Mouse (Mus musculus): ENCODE data around the gene Pcdh19.

The Pcdh19 gene

DNA sequence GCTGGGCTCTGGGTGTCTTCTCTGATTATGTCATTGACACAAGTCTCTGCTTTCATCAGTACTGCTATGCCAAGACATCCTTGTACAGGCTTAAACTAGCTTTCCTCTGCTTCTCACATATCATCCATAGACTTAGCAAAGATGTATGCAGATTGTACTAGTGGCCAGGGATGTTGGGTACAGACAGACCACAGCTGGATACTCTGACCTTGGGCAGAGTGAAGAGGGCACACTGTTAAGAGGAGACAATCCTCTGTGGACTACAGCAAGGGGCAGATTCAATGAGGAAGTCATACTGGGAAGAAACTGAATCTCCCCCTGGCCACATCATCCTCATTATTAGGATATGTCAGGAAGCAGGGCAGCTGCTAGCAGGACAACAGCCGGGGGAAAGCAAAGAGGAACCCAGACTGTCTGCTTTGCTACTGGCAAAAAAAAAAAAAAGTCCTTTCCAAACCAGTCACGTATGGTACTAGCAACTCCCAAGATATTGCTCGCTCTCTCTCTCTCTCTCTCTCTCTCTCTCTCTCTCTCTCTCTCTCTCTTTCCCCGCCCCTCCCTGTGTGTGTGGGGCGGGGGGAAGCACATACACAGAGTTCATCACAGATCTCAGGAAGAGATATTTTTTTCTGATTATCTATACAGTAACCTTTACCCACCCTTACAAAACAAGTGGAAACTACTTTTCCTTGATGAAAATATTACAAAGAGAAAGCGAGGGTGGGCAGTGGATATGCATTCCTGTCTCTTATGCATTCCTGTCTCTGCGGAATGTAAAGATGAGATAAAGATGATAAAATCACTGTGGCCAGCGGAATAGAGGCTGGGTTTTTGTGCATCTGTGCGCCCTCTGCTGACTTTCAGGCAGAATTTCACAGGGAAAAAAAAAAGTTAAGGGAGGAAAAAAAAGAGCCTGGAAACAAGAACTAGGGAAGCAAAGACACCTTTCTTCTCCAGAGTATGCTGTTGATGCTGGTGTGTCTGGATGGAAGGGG lies 31.2 kb downstream of the Pcdh19 start:
- DNase-seq (ENCODE audit: low read depth) = peak; percentile 67

GRCm38 (mm10) chrX:133655876-133656538 lies 32.8 kb downstream of the Pcdh19 start:
- peak; percentile 71 for DNase-seq (ENCODE audit: low read depth)

DNA sequence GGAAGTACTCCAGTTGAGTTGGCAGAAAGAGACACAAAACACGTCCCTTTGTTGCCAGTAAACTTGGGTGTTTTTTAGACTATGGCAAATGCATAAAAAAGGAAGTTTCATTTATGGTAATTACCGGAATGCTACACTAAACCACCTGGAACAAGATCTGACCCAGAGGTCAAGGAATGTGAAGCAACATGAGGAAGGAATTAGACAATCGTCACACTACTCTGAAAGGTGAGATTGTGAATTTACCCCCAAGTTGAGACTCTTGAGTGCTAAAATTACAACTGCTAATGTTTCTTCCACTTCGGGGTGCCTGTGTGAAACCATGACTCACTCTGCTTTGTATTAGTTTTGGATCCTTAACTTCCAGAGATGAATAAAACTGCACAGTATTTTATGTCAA lies 33.6 kb downstream of the Pcdh19 start:
- DNase-seq (ENCODE audit: low read depth) = no peak

DNA sequence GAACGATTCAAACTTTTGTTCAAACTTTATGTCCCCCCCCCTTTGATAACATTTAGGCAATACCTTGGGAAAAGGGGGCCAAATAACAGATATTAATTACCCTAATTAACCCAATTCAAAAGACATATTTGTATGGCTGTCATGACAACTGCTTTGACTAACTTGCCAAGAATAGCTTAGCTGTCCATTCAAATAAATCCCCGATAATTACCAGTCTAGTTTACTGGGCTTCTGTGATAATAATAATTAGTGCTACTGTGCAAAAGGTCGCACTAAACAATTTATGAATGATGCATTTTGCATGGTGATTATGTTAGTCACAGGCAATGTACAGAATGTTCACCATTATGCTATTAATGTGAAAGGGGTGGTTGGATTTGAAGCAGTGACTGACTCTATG lies 35.7 kb downstream of the Pcdh19 start:
- DNase-seq (ENCODE audit: low read depth) = no peak

DNA sequence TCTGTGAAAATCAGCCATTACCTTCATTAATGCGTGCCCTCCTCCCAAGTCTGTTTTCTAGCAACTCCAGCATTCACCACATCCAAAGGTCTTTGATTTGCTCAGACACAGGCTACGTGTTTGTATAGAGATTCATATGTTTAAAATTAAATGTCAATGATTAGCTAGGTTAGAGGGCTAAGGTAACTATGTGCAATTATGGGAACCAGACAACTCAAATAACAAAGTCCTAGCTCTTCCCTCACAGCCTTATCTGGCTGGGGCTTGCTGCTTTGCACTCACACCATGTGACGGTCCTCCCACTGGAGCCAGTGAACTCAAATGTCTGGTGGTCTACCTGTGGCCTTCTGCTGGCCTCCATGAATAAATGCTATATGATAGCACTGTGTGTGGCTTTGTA lies 38.4 kb downstream of the Pcdh19 start:
- no peak for DNase-seq (ENCODE audit: low read depth)

GRCm38 (mm10) chrX:133647809-133648208 lies 41.0 kb downstream of the Pcdh19 start:
- peak; percentile 53 for DNase-seq (ENCODE audit: low read depth)

DNA sequence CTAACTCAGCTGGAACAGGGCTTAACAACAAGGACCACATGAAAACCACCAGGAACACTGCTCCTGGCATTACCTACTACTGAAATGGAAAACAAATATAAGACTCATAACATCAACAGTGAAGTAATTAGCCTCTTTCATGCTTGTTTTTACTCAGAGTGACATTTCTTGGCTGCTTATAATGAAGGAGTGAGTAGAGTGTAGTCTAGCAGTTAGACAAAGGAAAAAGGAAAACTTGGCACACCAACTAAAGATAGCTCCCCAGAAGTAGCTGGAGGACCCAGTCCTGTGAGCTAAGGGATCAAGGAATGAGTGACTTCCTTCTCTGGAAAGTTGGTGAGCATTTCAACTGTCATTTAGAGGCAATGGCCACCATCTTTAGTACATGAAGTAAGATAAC lies 49.3 kb downstream of the Pcdh19 start:
- DNase-seq (ENCODE audit: low read depth) = no peak

- DNase-seq (ENCODE audit: low read depth) = no peak
Measured at GRCm38 (mm10) chrX:133629538-133629937, 59.2 kb downstream of the Pcdh19 start.

- DNase-seq (ENCODE audit: low read depth) = no peak
Measured at GRCm38 (mm10) chrX:133618222-133618621, 70.6 kb downstream of the Pcdh19 start.

DNA sequence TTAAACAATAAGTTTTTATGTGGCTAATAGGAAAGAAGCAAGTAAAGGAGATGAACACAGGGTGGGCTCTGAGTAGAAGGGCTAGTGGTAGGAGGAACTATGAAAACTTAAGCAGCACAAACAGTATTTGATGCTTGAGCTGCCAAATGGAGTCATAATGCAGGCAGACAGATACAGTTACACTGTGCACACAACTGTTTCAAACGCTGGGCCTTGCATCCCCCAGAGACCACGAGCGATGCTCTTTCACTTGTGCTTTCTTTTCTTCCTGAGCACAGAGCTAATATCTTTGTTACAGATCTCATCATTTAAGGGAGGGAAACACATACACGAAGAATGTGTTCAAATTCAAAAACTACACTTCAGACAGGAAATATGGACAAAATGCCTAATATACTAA lies 83.0 kb downstream of the Pcdh19 start:
- peak; percentile 22 for DNase-seq (ENCODE audit: low read depth)

GRCm38 (mm10) chrX:133604272-133604671 lies 84.5 kb downstream of the Pcdh19 start:
- peak; percentile 86 for DNase-seq (ENCODE audit: low read depth)

DNA sequence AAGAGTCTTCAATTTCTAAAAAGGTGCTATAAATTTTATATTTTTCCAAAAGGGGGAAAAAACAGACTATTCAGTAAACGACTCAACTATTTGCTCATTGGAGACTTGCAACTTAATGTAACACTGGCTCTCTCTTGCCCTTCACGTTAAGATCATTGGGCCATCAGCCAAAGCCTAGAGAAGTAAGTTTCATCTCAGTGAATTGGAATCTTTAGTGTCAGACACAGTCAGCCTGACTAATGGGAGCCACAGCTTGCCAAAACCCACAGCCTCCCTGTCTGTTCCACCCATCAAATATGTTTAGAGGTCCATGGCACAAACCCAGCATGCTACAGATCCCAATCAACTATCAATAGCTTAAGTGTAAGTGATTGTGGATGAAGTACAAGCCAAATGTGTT lies 86.7 kb downstream of the Pcdh19 start:
- DNase-seq (ENCODE audit: low read depth) = peak; percentile 84

GRCm38 (mm10) chrX:133601658-133602057 lies 87.1 kb downstream of the Pcdh19 start:
- peak; percentile 16 for DNase-seq (ENCODE audit: low read depth)

DNA sequence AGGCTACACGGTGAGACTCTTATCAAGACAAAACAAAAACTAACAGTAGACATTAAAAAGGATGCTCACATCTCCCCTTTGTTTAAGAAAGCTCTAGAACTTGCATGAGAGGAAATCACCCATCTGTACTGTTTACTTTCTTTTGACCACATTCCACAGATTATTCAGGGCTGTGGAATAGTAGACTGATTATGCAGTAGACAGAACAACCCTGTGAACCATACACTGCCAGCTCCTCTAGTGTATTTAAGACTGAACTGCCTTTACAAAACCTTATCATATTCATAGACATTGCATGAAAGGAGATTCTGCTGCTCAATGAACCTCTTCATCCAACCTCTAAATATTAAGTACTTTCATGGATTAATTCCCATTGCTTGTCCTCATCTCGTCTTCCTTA lies 87.6 kb downstream of the Pcdh19 start:
- DNase-seq (ENCODE audit: low read depth) = no peak

DNA sequence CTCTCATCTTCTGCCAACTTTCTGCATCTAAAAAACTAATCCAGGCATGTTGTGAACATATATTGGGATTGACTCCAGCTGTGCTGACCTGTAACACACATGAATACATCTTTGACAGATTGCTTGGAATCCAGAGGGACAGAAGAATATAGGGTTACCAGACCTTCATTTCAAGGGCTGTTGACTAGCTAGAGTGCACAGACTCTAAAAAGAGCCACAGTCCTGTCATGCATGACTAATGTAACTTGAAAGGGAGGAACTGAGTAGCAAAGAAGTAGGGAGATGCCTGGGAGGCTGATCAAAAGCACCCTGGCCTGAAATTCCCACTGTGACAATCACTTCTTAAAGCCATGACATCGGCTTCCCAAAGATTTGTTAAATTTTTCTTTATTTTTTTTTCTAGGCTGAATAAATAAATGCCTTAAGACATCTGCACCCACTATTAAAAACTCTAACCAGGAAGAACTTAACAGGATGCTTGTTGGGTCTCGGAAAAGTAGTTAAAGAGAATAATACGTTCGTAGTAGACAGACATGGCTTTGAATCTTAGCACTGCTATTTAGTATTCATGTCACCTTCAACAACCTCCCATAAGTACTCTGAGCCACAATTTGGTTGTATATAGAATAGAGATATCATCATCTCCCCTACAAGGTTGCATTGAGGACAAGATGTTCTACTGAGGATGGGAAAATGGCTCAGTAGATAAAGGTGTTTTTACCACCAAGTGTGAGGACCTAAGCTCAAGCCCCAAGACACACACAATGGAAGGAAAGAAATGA lies 113.0 kb downstream of the Pcdh19 start:
- DNase-seq (ENCODE audit: low read depth) = no peak

GRCm38 (mm10) chrX:133565355-133565754 lies 123.4 kb downstream of the Pcdh19 start:
- no peak for DNase-seq (ENCODE audit: low read depth)

Data from NIH3T3 (cell line).